Mouse (Mus musculus) left cerebral cortex, adult 8-10 months (tissue): ENCODE measurements around the gene Timm29. TPM values are rescaled to one million over a fixed set of nuclear protein-coding genes. Genes with fewer than 3 reads are reported as not detected.

Source experiments
- DNase-seq, 2 experiments: peaks; one replicate each; pipeline ENCODE4 v3.0.0; 2022; ENCODE audit warnings: low spot score in 2 of 2
- total RNA-seq, 4 experiments: library from RNA; stranded (reverse); gene quantifications; 2 replicates each; pipeline ENCODE4 v1.2.4; 2022

The Timm29 gene
- total RNA-seq, 4 experiments from 2014 or later, result 52.8 to 64.0 (median 54.5) TPM

DNA sequence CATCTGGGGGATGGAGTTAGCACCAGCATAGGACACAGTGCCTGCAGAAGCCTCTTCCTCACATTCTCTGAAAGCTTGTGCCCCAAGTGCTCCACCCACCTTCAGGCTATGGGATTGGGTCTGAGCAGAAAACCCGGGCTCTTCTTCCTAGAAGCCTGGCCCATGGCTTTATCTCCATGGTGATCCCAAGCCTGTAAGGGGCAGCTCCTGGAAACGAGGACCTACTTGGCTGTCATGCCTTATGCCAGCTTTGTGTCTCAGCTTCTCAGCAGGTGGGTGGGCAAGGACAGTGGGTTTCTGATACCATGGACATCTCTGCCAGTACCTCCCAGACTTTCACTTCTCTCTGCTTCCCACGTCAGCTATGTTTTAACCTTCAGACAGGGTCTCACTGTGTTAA, 14.3 kb upstream of the Timm29 start:
- no peak for DNase-seq

DNA sequence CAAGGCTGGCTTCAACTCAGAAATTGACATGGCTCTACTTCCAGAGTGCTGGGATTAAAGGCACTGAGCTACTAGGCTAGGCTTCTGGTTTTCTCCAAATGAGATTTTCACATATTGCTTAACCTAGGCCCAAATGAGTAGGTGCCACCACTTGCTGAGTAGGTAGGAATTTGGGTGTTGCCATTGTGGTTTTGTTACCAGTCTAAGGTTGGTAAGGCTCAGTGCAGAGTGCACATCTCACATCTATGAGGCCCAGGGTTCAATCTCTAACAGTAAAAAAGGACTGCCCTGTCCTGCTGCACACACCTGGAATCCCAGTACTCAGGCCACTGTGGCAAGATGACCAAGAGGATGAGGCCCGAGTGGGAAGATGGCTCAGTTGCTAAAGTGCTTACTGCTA, 7.1 kb upstream of the Timm29 start:
- no peak for DNase-seq

DNA sequence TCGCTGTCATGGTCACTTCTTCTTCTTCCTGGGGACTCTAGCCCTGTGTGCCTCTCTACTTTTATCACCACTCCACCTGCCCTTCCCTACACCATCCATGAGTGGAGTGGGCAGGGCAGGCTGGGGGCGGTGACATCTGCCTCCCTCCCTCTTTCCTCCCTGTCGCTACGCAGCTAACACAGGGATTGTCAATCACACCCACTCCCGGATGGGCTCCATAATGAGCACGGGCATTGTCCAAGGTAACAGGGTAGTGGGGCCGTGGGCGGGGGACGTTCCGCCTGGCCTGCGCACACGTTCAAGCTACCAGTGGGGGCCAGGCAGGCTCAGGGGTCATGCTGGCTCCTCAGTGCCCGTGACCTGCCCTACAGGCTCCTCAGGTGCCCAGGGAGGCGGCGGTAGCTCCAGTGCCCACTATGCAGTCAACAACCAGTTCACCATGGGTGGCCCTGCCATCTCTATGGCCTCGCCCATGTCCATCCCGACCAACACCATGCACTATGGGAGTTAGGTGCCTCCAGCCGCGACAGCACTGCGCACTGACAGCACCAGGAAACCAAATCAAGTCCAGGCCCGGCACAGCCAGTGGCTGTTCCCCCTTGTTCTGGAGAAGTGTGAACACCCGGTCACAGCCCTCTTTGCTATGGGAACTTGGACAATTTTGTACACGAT, 4.7 kb upstream of the Timm29 start:
- DNase-seq, result peak in 1 of 2 experiments; percentile 50

DNA sequence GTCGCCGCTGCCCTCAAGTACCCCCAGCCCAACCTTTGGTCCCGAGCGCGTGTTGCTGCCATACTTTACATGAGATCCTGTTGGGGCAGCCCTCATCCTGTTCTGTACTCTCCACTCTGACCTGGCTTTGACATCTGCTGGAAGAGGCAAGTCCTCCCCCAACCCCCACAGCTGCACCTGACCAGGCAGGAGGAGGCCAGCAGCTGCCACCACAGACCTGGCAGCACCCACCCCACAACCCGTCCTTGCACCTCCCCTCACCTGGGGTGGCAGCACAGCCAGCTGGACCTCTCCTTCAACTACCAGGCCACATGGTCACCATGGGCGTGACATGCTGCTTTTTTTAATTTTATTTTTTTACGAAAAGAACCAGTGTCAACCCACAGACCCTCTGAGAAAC, 4.2 kb upstream of the Timm29 start:
- DNase-seq, result no peak

DNA sequence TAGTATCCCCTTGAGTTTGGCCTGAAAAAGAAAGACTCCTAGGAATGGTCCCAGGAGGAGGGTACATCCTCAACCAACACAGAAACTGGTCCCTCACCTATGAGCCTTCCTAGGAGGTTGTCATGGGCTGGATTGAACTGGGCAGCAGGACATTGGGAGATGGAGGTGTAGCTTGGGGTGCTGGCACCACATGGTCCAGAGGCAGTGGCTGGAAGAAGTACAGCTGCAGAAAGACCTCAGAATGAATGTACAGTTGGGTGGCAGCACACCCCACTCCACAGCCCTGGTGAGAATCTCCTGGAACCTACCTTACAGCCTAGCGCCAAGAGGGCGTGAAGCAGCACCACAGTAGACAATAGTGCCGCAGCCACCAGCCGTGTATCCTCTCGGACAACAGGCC, 3.0 kb upstream of the Timm29 start:
- no peak for DNase-seq

DNA sequence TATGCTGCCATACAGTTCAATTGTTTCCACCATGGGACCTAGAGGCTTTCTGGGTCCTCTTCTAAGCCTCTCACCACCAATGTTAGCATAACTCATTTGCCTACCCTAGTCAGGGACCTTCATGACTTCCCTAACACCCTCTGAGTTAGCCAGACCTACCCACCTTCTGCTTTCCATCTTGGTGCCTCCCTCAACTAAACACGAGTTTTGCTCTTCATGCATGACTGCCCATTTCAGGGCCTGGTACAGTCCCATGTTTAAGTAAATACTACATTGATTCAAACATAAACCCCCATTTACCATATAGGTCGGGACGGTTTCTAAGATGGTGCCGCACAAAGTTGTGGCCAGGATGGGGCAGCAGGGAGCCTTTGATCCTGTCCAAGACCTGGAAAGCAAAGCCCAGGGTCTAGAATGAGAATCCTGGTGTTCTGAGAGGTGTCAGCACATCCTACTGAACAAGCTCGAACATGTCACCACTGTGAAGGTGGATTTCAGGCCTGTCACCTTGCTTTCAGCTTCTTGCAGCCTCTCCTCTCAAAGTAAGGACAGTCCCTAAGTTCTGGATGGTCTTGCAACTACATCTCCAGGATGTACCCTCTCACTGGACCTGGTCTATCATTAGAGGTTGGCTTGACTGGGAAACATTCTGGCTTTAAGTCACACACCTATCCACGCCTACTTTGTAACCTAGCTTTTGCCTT, 1.2 kb upstream of the Timm29 start:
- no peak for DNase-seq

DNA sequence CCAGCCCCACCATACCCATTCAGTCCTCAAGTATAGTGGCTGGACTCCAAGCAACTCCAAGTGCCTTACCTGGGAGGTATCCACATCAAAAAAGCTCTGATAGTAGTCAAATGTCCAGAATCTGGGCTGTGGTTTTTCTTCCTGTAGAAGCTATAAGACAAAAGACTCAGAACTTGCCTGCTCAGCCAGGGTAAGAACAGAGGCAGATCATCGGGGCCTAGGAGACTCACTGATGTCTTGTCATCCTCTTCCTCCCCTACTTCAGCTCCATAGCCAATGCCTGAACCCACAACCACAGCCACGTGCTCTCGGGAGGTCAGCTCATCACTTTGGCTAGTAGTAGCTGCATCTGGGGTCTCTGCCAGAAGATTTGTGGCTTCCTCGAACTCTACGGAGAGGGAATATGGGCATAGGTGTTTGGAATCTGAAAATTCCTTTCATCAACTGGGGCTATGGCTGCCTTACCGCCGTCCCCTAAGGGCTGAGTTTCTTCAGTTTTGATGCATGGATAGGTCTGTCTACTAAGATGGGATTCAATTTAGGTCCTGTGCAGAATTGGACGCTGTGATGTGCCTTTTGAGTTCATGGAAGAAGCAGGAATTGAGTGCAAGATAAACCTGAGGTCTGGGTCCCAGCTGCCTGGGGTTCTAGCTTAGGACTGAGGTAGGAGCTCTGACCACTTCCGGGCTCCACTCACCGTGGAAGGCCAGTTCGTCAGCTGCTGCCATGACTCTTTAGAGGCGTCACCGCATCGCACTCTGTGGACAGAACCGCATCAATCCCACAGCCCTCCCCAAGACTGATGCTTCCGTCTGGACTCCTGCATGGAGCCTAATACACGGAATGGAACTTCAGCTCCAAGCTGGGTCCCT, 455 bp upstream of the Timm29 start:
- DNase-seq, result no peak

DNA sequence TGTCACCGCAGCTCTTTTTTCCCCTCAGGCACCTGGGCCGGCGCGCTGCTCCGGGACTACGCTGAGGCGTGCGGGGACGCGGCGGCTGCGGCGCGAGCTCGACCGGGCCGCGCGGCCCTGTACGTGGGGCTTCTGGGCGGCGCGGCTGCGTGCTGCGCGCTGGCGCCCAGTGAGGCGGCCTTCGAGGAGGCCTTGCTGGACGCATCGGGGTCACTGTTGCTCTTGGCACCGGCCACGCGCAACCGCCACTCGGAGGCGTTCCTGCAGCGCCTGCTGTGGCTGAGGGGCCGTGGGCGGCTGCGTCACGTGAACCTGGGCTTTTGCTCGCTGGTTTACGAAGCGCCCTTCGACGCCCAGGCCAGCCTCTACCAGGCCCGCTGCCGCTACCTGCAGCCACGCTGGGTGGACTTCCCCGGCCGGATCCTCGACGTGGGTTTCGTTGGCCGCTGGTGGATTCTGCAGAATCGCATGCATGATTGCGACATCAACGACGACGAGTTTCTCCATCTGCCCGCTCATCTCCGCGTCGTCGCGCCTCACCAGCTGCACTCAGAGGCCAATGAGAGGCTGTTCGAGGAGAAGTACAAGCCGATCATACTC, 700 bp downstream of the Timm29 start:
- peak in 1 of 2 experiments; percentile 69 for DNase-seq

DNA sequence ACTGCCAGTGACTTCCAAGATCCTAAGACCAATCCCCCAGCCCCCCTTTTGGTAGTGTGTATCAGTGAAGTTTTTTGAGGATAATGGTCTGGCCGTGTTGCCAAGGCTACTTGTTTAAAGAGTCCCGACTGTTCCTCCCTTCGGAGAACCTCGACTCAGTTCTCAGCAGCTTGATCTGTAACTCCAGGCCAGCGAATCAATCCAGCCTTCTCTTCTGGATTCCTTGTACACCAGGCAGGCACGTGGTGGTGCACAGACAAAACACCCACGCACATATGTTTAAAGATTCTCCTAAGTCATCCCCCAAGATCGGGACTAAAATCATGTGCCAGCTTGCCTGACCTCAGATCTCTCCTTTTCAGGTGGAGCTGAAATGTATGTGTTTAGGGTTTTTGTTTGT, 1.8 kb downstream of the Timm29 start:
- DNase-seq, result peak in 1 of 2 experiments; percentile 42

DNA sequence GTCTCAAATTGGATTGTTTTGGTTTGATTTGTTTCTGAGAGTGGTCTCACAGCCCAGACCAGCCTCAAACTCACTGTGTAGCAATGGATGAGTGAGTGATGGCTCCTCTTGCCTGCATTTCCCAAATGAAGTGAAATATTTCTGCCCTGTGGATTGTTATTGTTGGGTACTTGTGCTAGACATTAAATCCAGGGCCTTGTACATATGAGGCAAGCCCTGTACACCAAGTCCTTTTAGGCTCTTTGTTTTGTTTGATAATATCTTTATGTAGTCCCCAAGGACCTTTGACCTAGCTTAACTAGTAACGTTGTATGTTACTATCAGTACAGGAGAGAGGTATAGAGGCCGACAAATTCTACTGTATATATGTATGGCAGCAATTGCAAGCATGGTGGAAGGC, 2.3 kb downstream of the Timm29 start:
- DNase-seq, result no peak

DNA sequence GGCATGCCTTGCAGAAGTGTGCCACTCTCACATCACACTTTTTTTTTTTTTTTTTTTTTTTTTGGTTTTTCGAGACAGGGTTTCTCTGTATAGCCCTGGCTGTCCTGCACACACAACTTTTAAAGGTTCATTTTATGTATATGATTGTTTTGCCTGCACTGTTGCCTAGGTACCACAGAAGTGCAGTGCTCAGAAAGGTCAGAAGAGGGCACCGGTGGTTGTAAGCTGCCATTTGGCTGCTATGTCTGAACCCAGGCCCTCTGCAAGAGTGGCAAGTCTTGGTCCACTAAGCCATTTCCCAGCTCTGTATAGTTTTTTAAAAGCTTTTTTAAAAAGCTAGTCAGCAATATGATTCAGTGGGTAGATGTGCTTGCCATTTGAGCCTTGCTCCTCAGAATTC, 5.7 kb downstream of the Timm29 start:
- DNase-seq, result no peak

DNA sequence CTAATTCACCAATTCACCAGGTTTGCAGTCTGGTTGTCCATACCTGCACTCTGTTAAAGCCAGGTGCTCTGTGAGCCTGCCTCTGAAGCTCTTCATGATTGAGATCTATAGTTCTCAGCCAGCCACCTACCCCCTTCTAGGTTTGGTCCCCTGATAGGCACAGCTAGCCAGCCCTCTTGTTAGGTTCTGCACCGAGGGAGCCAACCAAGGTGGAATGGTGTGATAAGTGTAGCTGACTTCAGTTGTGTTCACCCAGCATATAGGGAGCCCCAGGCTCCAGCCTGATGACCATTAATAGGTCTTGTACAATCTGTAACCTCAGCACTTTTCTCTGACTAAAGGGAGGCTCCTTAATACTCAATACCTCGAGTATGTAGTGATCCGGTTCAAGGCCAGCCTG, 7.7 kb downstream of the Timm29 start:
- no peak for DNase-seq

DNA sequence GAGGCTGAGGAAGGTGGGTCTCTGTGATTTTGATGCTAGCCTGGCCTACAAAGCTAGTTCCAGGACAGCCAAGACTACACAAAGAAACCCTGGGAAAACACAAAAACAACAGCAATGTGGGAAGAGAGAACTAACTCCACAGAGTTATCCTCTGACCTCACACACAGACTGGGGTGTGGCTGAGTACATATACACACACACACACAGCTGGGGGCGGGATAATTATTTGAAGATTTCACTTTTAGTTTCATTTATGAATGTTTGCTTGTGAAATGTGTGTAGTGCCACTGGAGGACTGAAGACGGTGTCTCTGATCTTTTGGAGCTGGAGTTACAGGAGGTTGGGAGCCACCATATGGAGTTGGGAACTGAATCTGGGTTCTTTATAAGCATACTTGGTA, 8.6 kb downstream of the Timm29 start:
- DNase-seq, result no peak

DNA sequence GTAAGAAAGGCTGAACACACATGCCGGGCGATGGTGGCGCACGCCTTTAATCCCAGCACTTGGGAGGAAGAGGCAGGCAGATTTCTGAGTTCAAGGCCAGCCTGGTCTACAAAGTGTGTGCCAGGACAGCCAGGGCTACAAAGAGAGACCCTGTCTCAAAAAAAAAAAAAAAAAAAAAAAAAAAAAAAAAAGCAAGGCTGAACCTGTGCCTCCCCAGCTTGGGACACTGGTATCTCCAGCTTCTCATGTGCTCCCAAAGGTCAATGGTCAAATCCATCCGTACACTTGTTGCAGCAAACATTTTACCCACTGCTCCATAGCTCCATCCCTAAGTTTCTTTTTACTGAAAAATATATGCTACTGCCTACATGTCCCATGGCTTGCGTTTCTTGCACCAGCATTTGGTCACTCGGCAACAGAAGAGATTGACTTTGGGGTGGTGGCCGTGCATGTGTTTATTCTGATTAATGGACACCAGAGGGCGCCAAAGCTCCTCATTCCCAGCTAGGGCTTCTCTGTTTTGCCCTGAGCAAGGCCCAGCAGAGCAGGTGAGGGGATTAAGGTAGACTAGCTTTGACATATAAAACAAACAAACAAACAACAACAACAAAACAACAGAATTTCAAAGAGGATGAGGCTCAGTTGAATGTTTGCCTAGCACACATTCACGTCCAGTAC, 9.3 kb downstream of the Timm29 start:
- no peak for DNase-seq

DNA sequence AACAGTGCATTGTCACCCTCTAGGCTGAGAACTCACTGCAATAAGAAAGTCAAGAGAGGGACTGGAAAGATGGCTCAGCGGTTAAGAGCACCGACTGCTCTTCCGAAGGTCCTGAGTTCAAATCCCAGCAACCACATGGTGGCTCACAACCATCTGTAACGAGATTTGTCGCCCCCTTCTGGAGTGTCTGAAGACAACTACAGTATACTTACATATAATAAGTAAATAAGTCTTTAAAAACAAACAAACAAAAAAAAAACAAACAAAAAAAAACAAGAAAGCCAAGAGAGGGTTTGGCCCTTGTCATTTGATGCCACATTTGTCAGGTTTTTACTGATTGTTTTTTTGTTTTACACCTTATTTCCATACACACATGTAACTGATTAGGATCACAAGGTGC, 11.6 kb downstream of the Timm29 start:
- no peak for DNase-seq

DNA sequence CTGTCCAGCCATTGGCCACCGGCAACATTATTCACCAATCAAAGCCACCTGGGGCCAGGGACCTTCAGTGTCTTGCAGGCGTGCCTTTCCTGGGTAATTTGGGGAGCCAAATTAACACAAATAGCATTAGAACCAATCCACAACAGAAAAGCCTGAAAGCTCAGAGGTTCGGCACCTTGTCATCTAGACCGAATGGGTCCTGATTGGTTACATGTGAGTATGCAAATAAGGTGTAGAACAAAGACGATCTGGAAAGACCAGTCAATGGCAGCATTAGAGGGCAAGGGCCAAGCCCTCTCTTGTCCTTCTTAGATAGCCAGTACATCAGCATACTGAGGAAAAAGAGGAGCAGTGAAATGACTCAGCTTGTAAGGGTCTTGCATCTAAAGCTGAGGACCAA, 13.3 kb downstream of the Timm29 start:
- DNase-seq, result no peak

DNA sequence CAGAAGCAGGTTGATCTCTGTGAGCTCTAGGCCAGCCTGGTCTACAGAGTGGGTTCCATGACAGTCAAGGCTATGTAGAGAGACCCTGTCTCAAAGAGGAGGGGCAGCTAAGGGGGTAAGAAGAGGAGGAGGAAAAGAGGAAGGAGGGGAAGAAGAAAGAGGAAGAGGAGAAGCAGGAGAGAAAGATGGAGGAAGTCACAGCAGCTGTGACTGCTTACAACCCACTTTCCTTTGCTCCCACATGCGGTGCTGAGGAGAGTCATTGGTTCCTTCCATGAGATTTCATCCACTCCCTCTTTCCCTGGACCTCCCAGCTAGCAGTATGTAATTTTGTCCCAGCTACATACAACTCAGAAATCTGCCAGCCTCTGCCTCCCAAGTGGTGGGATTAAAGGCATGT, 14.1 kb downstream of the Timm29 start:
- DNase-seq, result no peak

DNA sequence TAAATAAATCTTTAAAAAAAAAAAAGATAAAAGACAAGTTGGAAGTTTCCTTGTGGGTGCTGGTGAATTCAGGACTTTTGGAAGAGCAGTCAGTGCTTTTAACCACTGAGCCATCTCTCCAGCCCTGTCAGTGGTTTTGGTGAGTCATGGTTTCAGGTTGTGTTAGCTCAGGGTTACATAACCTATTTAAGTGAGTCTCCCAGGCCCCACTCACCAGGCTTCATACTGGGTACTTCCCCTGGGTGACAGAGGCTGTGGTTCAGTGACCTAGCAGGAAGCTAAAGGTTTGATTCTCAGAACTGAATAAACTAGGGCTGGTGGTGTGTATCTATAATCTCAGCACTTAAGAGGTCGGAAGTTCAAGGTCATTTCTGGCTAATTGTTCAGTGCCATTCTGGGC, 17.3 kb downstream of the Timm29 start:
- DNase-seq, result no peak

DNA sequence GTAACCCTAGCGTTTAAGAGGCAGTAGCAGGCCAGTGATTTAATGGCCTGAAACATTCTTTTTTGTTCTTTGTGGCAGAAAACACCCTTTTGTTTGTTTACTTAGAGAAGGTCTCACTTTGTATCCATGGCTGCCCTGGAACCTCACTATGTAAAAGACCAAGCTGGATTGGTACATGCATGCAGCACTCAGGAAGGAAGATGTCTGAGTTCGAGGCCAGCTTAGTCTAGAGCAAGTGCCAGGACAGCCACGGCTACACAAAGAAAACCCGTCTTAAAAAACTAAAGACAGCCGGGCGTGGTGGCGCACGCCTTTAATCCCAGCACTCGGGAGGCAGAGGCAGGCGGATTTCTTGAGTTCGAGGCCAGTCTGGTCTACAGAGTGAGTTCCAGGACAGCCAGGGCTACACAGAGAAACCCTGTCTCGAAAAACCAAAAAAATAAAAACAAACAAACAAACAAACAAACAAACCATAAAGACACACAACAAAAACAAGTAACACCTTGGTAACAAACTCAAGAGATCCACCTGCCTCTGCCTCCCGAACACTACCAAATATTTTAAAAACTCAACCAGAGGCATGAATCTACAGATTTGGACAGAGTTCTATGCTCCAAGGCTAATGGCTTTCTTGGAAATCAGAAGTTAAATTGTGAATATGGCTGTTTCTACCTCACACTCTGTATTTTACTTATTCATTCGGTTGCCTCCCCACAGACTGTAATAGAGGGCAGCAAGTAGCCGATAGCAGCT, 22.5 kb downstream of the Timm29 start:
- no peak for DNase-seq

DNA sequence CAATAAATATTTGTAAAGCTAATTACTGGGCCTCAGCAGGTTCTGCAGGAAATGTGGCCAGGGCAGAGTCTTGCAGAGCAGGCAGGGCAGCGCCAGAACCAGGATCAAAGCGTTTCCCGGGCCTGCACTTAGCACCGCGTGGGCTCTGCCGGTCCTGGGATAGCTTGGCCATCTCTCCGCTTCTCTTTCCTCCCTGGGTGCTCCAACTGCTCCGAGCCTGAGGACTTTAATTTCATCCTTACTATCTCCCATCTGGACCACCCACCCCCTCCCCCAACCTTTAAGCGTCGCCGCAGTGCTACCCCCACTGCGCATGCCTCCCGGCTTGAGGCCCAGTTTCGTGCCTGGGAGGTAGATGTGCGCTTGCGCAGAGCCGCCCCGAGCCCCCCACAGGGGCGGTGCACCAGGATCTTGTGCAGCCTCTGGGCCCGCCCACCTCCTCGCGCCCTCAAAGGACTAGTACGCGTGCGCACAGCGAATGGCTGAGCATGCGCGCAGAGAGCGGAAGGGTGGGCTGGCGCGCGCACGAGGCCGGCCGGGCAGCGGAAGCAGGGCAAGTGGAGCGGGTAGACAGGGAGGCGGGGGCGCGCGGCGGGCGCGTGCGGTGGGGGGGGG, 23.2 kb downstream of the Timm29 start, which contains the start of gene Smarca4:
Smarca4 (plus strand) TSS at position 553 of the 615 bp plus-strand sequence.
- DNase-seq, result peak; percentile 98 to 100
